Mouse (Mus musculus) lung, postnatal 0 days (tissue): ENCODE results near the gene Gm10647. TPM values are rescaled to one million over a fixed set of nuclear protein-coding genes. Genes with fewer than 3 reads are reported as not detected.

Source experiments
- ATAC-seq: fragments of 200-750 bp; cut with Nextera tagmentation; 2 replicates; pipeline ENCODE4 v1.8.0; 2017; ENCODE audit warnings: moderate library complexity
- DNase-seq: peaks from one replicate; pipeline ENCODE4 v3.0.0-alpha.2; 2016; ENCODE audit warnings: low spot score
- H3K27ac ChIP-seq: fragments of 300-500 bp; sonication (generic); 2 replicates; pipeline ENCODE4 v1.5.1; 2014; ENCODE audit warnings: antibody characterized with exemption, mild to moderate bottlenecking, low read length, mixed read lengths
- H3K27me3 ChIP-seq: fragments of 300-500 bp; sonication (generic); replicated peaks from 2 replicates; pipeline ENCODE4 v1.6.1; 2014; ENCODE audit warnings: low read length, mixed read lengths; ENCODE audit not compliant: insufficient read depth
- H3K36me3 ChIP-seq: fragments of 300-500 bp; sonication (generic); 2 replicates; pipeline ENCODE4 v1.6.1; 2014; ENCODE audit warnings: low read length, mixed read lengths; ENCODE audit not compliant: insufficient read depth
- H3K4me1 ChIP-seq: fragments of 300-500 bp; sonication (generic); 2 replicates; pipeline ENCODE4 v1.6.1; 2014; ENCODE audit warnings: antibody characterized with exemption, low read depth, low read length, mixed read lengths; ENCODE audit not compliant: insufficient read depth
- H3K4me2 ChIP-seq: fragments of 300-500 bp; sonication (generic); replicated peaks from 2 replicates; pipeline ENCODE4 v1.6.1; 2014; ENCODE audit warnings: low read depth, mild to moderate bottlenecking, low read length, moderate library complexity, mixed read lengths
- H3K4me3 ChIP-seq: fragments of 300-500 bp; sonication (generic); 2 replicates; pipeline ENCODE4 v1.5.1; 2014; ENCODE audit warnings: low read depth, low read length
- H3K9ac ChIP-seq: fragments of 300-500 bp; sonication (generic); replicated peaks from 2 replicates; pipeline ENCODE4 v1.6.1; 2014; ENCODE audit warnings: low read depth, mild to moderate bottlenecking
- H3K9me3 ChIP-seq: fragments of 300-500 bp; sonication (generic); 2 replicates; pipeline ENCODE4 v1.6.1; 2016; ENCODE audit warnings: low read length, mixed read lengths
- CTCF ChIP-seq: IDR thresholded peaks from 2 replicates; pipeline ENCODE4 v1.5.1; 2016; ENCODE audit warnings: antibody characterized with exemption, mild to moderate bottlenecking
- EP300 ChIP-seq: IDR thresholded peaks from 2 replicates; pipeline ENCODE4 v1.6.1; 2016; ENCODE audit warnings: antibody characterized with exemption, mild to moderate bottlenecking, control low read depth
- WGBS: fragments of 180-500 bp; shearing (Covaris S2); extraction: QIAGEN DNeasy Blood & Tissue Kit; methylation state at CpG from one replicate; pipeline ENCODE4 v1.1.7; 2014; 5-methylcytosine and 5-hydroxymethylcytosine counted together
- polyA plus RNA-seq: library from polyadenylated mRNA; unstranded; fragments of >200 nt; fragmentation: Nextera tagmentation; extraction: Ambion mirVana; gene quantifications from 2 replicates; pipeline ENCODE4 v1.2.1, GENCODE M21; 2015

Gm10647 gene
- 0.27 and 0.51 TPM in 2 replicates for polyA plus RNA-seq

DNA sequence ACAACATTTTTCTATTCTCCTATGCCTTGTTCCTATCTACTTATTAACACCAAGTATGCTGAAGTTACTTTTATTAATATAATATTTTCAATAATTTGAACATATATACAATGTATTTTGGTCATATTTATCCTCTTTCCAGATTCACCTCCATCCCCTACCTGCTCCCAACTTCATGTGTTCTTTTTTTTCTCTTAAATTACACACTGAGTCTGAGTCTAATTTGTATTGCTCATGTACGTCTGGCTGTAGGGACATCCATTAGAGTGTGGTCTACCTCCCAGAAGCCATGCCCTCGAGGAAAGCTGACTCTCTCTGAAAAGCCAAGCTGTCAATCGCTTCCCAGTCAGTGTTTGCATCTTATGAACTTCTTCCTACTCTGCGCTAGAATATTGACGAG lies at the start of gene Gm10647:
Gene Gm10647 (plus strand): TSS at position 301 of the 400 bp plus-strand sequence.
- Histone ChIP-seq H3K4me3 (peak within 1 kb of the TSS; percentile 67), H3K27ac (0 out of 2 replicates have a peak within 1 kb of the TSS, but pooled peaks have one; percentile 89), H3K9me3 (no peaks in the 10 kb centered on the region), H3K36me3 (no peaks in the 10 kb centered on the region), H3K27me3 (no peaks in the 10 kb centered on the region), H3K9ac (no peak within 1 kb of the TSS), H3K4me2 (peak within 1 kb of the TSS; percentile 93), H3K4me1 (no peaks in the 10 kb centered on the region)
- 77% methylated on average over 5 of the region's 5 CpGs for WGBS
- no peak for TF ChIP-seq CTCF
- no peak for TF ChIP-seq EP300
- ATAC-seq (no peak), DNase-seq (no peak)

DNA sequence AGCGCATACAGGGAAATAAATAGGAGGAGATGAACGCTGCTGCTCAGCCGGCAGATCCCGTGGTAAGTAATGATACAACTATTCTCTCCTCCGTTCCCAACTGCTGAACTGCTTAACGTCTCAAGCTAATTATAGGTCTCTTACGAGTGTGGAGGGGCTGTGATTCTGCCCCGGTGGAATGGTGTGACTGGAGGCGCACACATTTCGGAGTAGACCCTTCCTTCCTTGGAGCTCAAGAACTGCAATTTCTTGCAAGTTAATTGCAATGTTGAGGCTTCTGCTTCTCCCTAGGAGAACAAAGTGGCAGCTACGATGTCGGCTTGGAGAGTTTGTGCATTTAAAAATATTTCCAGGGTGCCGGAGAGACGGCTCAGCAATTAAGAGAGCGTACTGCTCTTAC lies 48.4 kb upstream of the Gm10647 start:
- H3K27me3 ChIP-seq, result no peaks in the 10 kb centered on the region
- H3K4me3 ChIP-seq, result no peak overlapping the region
- H3K4me2 ChIP-seq, result no peak overlapping the region

DNA sequence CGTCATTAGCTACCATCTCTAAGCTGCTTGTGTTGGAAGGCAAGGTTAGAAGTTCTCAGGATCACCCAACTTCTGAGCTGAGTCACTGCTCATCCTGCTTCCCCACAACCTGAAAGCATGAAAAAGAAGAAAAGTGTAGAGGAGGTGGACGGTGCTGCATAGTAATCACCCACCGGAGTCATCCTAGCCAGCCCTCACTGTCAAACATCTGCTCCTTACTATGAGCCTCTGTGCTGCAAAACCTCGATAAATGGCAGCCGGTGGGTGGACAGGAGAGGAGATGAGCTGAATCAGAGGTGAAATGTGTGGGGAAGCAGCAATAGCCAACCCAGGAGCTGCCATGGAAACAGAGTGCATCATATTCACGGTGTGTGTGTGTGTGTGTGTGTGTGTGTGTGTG lies 44.0 kb upstream of the Gm10647 start:
- H3K4me1 ChIP-seq, result no peaks in the 10 kb centered on the region
- no peak overlapping the region for H3K27ac ChIP-seq
- ATAC-seq (no peak), DNase-seq (no peak)
- H3K4me2 ChIP-seq, result no peak overlapping the region
- H3K4me3 ChIP-seq, result no peak overlapping the region
- no peak overlapping the region for H3K9ac ChIP-seq
- no peak for TF ChIP-seq CTCF
- TF ChIP-seq EP300, result no peak
- no peaks in the 10 kb centered on the region for H3K9me3 ChIP-seq
- H3K36me3 ChIP-seq, result no peaks in the 10 kb centered on the region
- WGBS, result 75% methylated on average over 6 of the region's 6 CpGs
- no peaks in the 10 kb centered on the region for H3K27me3 ChIP-seq

More for the DNA sequence above, 48.4 kb upstream of the Gm10647 start:
- ATAC-seq (no peak), DNase-seq (no peak)
- H3K27ac ChIP-seq, result no peak overlapping the region
- H3K4me1 ChIP-seq, result no peaks in the 10 kb centered on the region
- H3K36me3 ChIP-seq, result no peaks in the 10 kb centered on the region
- H3K9ac ChIP-seq, result no peak overlapping the region
- 88% methylated on average over 15 of the region's 15 CpGs for WGBS
- H3K9me3 ChIP-seq, result no peaks in the 10 kb centered on the region
- TF ChIP-seq EP300 (no peak), CTCF (no peak)

DNA sequence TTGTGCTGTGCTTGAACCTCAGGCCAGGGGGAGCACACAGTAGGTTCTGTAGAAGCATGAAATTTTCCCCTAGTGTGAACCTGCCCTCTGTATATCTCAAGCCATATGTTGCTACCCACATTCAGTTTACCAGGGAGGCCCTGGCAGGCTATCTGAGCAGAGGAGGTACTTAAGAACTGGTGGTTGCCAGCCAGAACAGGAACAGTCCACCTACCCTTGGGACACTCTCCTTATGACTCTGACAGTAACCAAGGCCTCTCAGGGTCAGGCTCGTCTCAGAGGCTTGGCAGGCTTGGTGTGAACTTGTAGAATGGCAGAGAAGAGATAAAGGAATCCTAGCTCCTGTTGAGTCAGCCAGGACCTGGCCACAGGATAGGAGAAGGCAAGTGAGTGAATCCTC lies 35.8 kb upstream of the Gm10647 start:
- TF ChIP-seq CTCF (no peak), EP300 (no peak)
- Histone ChIP-seq H3K9ac (no peak overlapping the region), H3K4me3 (no peak overlapping the region), H3K4me1 (no peaks in the 10 kb centered on the region), H3K9me3 (no peaks in the 10 kb centered on the region), H3K4me2 (no peak overlapping the region), H3K27ac (no peak overlapping the region), H3K27me3 (no peaks in the 10 kb centered on the region), H3K36me3 (no peaks in the 10 kb centered on the region)
- no peak for DNase-seq
- WGBS, result 53% methylated on average over 1 of the region's 1 CpGs
- ATAC-seq, result no peak

DNA sequence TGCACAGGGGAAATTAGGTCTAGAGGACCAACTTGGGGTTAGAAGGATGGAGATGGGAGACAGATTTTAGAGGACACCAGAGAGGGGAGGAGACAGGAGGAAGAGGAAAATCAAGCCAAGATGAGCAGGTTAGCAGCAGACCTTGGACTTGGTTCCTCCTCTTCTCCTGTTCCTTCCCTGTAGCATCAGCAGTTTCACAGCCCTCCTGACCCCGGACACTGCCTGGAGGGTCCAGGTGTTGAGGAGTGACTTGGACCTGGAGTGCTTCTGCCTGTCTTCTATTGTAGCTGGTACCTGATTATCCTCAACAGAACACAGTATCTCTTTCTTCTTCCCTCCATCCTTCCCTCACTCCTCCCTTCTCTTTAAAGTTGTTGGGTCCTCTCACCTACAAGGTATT lies 28.1 kb upstream of the Gm10647 start:
- Histone ChIP-seq H3K9me3 (no peaks in the 10 kb centered on the region), H3K27me3 (no peaks in the 10 kb centered on the region), H3K36me3 (no peaks in the 10 kb centered on the region), H3K27ac (no peak overlapping the region), H3K4me3 (no peak overlapping the region), H3K4me2 (no peak overlapping the region), H3K9ac (no peak overlapping the region), H3K4me1 (no peaks in the 10 kb centered on the region)
- 92% methylated on average over 1 of the region's 1 CpGs for WGBS
- ATAC-seq (no peak), DNase-seq (no peak)
- TF ChIP-seq EP300, result no peak
- no peak for TF ChIP-seq CTCF

DNA sequence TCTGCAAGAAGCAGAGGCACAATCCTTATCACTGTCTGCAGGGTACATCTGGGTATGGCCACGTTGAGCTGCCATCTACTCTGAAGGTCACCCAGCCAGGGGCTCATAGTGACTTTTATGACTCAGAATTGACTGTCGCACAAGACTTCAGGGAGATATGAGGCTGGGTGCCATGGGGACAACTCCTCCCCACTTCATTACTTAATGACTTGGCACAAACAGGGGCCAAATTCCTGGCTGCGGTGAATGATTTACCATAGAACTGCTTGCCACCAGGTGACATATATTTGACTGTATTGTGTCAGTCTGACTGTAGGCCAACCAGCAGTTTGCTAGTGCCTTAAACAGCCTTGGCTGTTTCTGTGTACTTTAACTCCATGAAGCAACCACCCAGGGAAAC lies 27.6 kb upstream of the Gm10647 start:
- H3K9ac ChIP-seq, result no peak overlapping the region
- H3K4me3 ChIP-seq, result no peak overlapping the region
- H3K9me3 ChIP-seq, result no peaks in the 10 kb centered on the region
- H3K4me1 ChIP-seq, result no peaks in the 10 kb centered on the region
- WGBS, result 54% methylated on average over 3 of the region's 3 CpGs
- no peaks in the 10 kb centered on the region for H3K27me3 ChIP-seq
- DNase-seq (peak; percentile 71), ATAC-seq (peak; percentile 55)
- TF ChIP-seq CTCF, result no peak
- TF ChIP-seq EP300, result no peak
- no peak overlapping the region for H3K27ac ChIP-seq
- no peak overlapping the region for H3K4me2 ChIP-seq
- H3K36me3 ChIP-seq, result no peaks in the 10 kb centered on the region

DNA sequence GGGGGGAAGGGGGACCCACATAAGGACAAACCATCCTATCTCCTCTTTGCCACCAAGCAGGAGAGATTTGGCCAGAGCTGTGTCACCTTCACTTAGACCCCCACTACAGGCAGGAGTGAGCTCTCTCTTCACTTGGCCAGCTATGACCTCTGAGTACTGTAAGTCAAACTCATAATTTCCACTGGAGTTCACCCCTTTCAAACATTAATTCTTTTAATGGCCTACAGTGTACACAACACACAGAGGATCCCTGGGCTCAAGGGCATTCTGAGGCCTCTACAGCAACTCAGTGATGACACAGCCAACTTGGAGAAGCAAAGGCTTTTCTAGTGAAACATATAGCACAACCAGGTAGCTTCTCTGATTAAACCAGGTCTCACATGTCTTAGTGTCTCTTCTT lies 26.1 kb upstream of the Gm10647 start:
- no peak for DNase-seq
- no peak for ATAC-seq
- Histone ChIP-seq H3K27me3 (no peaks in the 10 kb centered on the region), H3K4me3 (no peak overlapping the region), H3K27ac (no peak overlapping the region), H3K9me3 (no peaks in the 10 kb centered on the region), H3K9ac (no peak overlapping the region), H3K36me3 (no peaks in the 10 kb centered on the region), H3K4me1 (no peaks in the 10 kb centered on the region), H3K4me2 (no peak overlapping the region)
- TF ChIP-seq CTCF (no peak), EP300 (no peak)
